Mouse (Mus musculus) spleen, embryonic (tissue): Measurements from ENCODE around the gene Tfpi.
"Not testable (repeated sequence)": the region's sequence is repeated elsewhere in the genome, so short reads cannot be mapped to it uniquely, and the experiment has no call there.

Source experiments
- CTCF ChIA-PET: fragments of 350-600 bp; sonication (Branson Sonifier 250); formaldehyde crosslinking; loops from one replicate; lab custom pipeline; 2022; lab: Charles Lee

Tfpi gene

DNA sequence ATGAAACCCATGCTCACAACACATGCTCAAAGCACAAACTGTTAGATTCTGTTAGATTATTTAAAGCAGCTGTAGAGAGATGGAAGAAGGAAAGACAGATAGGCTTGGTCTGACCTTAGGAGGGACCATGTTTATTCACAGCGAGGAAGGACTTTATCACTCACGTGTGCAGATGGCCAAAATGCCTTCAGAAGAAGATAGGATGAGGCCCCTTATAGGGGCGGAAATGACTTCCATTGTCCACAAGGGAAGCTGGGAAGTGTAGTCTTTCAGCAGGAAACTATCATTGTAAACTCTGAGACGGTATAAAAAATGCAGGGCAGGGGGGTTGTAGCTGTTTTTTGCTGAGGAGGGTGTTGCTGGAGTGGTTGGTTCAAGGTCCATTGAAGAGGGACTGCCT lies at the start of gene Tfpi:
Tfpi (minus strand) TSS at position 199 of the 400 bp plus-strand sequence.
- CTCF ChIA-PET: interaction anchor here (0.7 kb wide), 1 partner anchor 23 kb away, joined by 4 read pairs; no protein-coding TSS in a partner anchor

DNA sequence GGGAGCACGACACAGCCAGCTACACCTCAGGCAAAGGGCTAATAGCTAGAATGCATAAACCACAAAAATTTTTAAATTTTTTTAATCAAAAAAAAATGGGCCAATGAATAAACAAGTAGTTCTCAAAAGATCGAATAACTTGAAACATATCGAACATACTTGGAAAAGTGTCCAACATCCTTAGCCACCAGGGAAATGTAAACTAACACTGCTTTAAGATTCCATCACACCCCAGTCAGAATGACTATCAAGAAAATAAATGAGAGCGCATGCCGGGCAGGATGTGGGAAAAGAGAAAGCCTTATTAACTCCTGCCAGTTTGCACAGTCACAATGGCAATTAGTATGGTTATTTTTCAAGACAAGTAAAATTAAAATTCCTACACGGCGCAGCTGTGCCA lies 49.6 kb upstream of the Tfpi start:
- CTCF ChIA-PET: no interaction called here

DNA sequence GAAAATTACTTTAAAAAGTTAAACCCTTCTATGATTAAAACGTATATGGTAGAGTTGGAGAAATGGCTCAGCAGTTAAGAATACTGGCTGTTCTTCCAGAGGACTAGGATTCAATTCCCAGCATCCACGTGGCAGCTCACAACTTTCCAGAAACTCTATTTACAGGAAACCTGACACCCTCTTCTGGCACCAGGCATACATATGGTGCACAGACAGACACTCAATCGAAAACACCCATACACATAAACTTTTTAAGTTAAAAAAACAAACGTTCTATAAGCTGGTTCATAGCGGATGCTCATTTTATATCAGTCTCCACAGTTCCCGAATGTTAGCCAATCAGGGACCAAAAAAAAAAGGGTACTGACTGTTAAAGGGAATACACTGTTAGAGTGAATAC lies 49.2 kb upstream of the Tfpi start:
- CTCF ChIA-PET: no interaction called here

DNA sequence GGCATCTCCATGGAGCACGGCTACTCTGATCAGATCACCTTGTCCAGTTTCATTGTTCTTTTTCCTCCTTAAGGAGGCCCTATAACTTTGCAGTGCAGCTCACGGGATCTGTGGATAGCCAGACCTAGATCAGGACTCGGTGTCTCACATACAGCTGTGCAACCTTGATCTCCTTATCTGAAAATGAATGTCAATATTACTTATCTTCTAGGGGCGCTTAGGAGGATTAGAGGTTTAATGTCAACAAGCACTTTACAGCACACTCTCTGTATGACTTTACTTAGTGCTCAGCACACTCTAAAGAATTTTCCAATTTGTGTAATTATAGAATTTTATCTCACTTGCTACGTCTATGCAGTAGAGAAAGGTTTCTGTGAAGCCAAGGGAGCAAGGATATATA lies 48.5 kb upstream of the Tfpi start:
- CTCF ChIA-PET: interaction anchor here (0.6 kb wide), 1 partner anchor 73 kb away, joined by 5 read pairs; no protein-coding TSS in a partner anchor

DNA sequence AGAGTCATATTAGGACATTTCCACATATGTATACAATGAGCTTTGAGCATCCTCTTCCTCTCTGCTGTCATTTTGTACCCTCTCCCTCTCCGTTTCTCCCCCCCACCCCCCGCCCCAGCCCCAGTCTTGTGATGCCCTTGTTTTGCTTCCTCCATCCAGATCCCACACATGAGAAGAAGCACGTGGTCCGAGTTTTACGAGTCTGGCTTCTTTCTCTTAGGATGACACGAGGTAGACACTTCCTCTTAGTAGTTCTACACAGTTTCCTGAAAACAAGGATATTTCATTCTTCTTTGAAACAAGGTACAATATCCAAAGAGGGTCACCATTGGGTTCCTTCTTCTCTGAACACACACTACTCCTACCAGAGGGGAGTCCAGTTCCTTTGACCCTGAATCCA lies 47.4 kb upstream of the Tfpi start:
- CTCF ChIA-PET: no interaction called here

DNA sequence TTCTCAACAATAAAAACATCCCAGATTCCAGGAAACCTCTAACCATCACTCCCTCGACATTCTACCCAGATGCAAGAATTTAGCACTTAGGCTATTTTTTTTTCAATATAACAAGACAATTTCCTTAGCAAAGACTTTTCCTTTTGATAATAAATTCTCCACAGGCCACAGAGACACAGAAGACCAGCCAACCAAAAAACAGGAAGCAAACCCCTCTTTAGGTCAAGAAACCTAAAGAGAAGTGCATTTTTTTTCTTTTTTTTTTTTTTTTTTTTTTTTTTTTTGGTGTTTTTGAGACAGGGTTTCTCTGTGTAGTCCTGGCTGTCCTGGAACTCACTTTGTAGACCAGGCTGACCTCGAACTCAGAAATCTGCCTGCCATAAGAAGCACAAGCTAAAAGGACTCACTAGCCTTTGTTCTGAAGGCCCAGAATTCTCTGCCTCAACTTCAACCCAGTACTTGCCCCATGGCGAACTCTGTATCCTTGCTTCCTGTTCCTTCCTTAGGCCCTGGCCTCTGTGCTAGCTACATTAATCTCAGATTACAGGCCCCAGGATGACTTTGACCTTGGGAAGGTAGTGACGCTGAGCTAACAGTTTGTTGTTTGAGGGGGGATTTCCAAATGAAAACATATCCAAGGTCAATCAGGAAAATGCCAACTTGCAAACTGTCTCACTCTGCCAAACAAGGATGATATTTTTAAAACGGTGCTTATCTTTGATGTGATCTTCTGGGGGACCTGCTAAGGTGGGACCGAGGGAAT lies 46.7 kb upstream of the Tfpi start:
- CTCF ChIA-PET: interaction anchor here (0.6 kb wide), 1 partner anchor 54 kb away, joined by 10 read pairs; no protein-coding TSS in a partner anchor

DNA sequence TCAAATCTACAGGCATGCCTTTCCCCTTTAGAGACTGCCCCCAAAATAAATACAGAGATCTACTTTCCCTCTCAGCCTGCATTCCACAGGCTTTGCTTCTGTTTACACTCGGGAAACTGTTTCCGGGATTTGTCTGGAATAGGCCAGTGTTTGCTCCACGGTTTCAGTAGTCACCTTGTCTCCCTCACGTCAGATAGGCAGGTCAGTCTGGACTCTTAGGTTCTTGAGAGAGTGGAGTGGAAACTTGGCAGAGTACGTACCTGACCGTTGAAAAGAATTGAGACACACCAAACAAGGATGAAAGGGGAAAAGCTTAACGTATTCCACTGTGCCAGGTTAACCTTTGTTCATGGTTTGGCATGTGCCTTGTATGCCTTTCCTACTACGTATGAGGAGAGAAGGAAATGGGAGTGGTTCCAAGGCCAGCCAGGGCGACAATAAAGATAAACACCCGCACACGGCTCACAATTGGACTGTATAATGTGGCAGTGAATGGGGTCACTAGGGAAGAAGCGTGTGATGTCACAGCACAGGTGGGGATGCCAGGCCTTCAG lies 43.0 kb upstream of the Tfpi start:
- CTCF ChIA-PET: no interaction called here

DNA sequence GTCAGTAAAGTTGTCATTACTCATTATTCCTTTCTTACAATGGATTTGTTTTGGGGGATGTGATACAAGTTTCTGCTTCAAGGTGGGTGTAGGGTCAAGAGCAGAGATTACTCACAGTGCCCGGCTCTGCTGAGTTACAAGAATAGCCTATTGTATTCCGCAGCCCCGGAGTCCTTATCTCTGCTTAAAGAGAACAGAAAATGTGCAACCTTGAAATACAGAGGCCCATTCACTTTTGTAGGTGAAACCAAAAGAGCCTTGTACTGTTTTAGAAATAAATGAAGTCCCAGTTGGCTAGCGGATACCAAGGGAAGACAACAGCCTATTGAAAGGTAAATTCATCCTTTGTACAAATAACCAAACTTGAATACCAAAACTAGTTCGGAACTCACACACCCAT lies 42.2 kb upstream of the Tfpi start:
- CTCF ChIA-PET: no interaction called here

DNA sequence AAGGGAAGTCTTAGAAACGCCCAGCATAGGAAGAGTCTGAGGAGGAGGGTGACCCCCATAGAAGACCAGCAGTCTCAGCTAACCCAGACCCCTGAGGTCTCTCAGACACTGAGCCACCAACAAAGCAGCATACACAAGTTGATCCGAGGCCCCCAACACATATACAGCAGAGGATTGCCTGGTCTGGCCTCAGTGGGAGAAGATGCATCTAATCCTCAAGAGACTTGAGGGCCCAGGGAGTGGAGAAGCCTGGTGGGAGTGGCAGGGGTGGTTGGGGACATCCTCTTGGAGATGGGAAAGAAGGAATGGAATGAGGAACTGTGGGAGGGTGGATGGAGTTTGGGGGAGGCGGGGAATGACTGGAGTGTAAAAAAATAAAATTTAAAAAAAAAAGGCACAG lies 36.7 kb upstream of the Tfpi start:
- CTCF ChIA-PET: no interaction called here

DNA sequence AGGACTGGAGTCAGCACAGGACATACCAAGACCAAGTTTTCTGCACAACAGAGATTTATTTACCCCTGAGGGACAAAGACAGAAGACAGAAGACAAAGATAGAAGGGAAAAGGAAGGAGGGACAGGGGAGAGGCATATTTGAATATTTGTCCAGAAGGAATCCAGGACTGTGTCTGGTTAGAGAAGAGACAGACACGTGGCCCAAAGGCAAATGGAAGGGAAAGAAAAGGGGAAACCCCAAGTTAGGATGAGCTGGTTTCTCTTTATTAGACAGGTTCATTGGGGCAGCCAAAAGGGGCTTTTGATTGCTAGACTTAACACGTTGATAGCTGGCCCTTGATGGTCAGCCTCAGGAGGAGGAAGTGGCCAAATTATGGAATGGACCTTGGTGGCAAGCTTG lies 34.9 kb upstream of the Tfpi start:
- CTCF ChIA-PET: no interaction called here

DNA sequence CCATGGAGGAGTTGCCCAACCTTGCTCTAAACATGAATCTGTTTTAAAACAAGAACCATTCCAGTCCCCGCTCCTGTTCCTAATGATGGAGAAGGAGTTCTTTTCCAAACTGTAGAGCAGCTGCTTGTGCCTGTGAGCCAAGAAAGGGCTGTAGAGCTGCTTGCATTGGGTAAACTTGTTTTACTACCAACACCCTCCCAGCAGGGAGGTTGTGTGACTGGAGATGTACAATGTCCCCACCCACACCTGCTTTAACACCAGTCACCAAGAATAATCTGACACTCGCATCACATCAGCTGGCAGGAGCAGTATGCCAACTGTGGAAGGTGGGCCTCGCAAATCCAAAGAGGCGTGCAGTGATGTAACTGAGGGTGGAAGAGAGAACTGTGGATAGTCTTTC lies 34.5 kb upstream of the Tfpi start:
- CTCF ChIA-PET: no interaction called here

DNA sequence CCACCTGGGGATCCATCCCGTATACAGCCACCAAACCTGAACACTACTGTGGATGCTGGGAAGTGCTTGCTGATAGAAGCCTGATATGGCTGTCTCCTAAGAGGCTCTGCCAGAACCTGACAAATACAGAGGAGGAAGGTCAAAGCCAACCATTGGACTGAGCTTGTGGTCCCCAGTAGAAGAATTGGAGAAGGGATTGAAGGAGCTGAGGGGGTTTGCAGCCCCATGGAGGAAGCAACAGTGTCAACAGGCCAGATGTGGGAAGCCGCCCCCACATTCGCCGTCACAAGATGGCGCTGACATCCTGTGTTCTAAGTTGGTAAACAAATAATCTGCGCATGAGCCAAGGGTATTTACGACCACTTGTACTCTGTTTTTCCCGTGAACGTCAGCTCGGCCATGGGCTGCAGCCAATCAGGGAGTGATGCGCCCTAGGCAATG lies 28.4 kb upstream of the Tfpi start:
- CTCF ChIA-PET: not testable (repeated sequence)

DNA sequence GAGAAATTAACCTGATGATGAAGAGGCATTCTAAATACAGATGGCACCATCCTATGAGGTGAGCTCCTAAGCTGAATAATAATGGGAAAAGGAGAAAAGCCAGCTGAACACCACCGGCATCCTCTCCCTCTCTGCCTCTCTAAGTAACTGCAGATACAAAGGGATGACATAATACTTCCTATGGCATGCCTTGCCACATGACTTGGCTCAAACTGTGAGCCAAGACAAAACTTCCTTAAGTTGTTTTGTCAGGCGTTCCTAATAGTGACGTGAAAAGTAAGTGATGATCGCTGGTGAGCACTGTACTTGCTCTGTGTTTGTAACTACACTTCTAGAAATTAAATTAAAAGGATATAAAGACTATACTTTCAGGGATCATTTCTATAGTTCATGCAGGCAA lies 27.7 kb upstream of the Tfpi start:
- CTCF ChIA-PET: no interaction called here

DNA sequence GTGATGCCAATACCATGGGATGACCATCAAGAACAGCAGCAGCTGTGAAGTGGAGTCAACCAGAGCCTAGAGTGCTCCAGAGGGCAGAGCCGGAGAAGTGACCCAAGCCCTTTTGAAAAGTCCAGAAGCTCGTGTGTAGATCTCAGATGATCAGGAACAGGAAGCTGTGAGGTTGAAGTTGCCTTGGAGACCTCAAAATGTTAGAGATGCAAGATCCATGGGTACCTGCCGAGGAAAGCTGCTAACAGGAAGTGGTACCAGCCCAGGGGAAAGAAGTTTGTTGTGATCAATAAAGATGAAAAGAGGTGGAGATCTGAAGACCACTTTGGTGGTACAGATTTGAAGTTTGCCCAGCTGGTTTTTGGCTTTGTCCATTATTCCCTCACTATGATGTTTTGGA lies 22.3 kb upstream of the Tfpi start:
- CTCF ChIA-PET: no interaction called here

DNA sequence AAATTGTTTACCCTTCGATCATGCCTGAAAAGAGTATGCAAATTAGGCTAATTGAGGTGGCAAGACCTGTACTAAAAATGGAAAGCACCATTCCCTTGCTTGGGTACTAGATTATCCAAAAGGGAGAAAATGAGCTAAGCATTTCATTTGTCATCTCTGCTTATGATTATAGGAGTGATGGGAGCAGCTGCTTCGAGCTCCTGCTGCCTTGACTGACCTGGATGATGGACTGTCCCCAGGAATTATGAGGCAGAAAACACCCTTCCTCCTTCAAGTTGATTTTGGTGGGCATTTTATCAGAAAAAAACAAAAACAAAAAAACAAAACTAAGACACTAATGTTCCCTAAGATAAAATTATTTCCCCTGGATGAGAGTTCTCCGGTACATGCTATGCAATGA lies 18.5 kb upstream of the Tfpi start:
- CTCF ChIA-PET: no interaction called here

DNA sequence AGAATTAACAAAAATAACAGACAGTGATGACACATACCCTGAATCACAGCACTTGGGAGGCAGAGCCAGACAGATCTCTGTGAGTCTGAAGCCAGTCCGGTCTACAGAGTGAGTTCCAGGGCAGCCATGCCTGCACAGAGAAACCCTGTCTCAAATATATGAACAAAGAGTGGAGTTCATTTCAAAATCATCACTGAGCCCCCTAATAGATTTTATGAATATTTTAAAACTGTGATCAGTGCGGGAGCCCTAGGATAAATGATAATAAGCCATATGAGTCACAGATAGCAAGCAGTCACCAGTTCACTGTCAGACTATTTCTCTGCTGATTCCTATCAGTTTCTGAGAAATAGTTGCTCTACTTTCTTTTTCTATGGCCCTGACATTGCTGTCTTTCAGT lies 17.1 kb upstream of the Tfpi start:
- CTCF ChIA-PET: no interaction called here

DNA sequence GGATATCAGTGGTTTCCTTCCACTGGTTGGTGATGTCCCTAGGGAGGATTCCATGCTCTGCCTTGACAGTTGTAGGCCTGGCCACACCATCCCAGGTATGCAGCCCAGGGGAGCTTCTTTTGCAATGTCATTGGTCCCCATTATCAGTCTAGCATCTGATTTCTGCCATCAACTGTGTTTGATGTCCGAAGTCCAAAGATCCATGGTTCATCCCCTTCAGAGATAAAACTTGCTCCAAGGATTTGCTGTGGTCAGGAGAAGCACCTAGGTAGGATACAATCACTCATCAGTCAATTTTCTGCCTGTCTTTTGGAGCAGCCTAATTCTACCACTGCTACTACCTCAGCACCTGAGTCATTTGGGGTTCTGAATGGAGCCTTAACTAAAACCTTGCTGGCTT lies 15.1 kb upstream of the Tfpi start:
- CTCF ChIA-PET: no interaction called here

DNA sequence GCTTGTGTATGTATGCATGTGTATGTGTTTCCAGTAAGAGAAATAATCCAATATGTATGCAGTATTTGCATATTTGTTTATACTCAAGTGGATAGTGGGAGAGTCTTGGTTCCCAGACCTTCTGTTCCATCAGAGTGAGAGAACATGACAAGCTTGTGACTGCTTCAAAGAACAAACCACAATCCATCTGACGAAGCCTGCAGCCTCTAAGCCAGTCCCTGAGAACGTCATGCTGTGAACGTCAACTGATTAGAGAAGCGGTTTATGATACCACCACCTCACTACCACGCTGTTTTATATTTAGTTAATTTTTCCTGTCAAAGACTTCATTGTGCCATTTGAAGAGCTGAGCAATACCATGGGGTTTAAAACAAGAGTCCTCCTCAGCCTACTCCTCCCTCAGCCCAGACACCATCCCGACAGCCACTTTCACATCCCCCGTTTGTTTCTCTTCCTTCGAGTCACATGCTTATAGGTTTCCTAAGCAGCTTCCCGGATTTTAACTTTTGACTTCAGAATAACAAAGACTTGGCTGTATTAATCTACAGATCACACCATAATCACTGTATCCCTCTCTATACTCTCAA lies 11.2 kb upstream of the Tfpi start:
- CTCF ChIA-PET: no interaction called here

DNA sequence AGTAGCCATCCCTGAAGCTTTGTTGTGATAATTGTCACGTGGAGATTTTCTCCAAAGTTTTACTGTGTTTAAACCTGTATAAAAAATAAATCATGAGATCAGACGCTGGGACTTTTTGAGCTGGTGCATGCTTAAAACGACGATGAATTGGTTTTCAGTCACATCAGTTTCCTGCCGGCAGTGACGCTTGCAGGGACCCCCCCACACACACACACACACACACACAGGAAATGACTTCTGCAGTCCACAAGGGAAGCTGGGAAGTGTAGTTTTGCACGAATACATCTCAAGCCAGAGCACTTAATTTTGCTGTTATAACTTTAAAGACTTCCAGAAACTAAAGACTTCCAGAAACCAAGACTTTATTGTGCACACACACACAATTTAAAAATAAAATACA lies 5.3 kb upstream of the Tfpi start:
- CTCF ChIA-PET: no interaction called here

DNA sequence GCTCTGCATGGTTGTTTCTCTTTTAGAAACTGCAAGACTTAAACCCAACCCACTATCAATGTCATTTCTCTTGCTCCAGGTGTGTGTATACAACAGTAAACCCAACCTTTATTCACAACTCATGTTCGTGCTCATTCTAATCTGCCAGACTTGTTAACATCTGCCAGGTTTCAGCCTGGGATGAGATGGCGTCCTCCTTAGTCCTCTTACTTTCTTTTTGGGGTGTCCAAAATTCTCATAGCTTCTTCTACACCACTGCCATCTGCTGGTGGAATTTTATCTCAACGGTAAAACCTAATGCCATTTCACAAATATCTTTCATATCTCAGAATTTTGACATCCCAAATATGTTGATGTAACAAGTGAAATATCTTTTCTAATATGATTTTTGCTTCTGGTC lies 2.5 kb upstream of the Tfpi start:
- CTCF ChIA-PET: interaction anchor here (0.6 to 1.0 kb wide), 2 partner anchors 17 to 693 kb away, joined by 3 read pairs; no protein-coding TSS in a partner anchor

DNA sequence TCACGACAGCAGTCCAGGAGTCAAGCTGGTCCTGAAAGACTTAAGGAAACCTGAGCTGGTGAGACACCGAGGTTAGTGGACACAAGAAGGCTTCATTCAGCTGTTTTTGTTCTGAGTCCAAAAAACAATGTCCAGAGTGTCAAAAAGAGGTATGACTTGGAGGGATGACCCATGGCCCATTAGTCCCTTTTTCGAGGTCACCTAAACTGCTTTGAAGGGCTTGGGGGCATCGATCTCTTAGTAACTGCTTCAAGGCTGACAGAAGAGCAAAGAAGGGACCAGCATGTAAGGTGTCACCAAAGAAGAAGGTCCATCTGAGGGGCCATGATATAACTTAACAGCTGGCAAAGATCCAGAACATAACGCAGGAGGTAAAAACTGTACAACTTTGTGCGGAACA lies 1.2 kb upstream of the Tfpi start:
- CTCF ChIA-PET: interaction anchor here (1.0 kb wide), 1 partner anchor 23 kb away, joined by 3 read pairs; no protein-coding TSS in a partner anchor

DNA sequence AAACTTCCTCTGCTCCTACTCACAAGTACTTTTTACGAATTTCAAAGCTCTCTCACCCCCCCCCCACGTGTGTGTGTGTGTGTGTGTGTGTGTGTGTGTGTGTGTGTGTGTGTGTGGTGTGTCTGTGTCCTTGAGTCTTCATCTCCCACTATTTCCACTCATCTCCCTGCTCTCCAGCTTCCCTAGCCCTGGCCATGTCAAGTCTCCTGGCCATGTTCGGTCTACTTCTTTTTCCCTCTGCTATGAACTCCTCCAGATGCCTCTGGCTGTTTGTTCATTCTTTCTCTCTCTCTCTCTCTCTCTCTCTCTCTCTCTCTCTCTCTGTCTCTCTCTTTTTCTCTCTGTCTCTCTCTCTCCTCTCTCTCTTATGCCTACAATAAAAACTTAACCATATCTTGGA lies 444 bp downstream of the Tfpi start:
- CTCF ChIA-PET: interaction anchor here (0.7 kb wide), 1 partner anchor 22 kb away, joined by 4 read pairs; no protein-coding TSS in a partner anchor

DNA sequence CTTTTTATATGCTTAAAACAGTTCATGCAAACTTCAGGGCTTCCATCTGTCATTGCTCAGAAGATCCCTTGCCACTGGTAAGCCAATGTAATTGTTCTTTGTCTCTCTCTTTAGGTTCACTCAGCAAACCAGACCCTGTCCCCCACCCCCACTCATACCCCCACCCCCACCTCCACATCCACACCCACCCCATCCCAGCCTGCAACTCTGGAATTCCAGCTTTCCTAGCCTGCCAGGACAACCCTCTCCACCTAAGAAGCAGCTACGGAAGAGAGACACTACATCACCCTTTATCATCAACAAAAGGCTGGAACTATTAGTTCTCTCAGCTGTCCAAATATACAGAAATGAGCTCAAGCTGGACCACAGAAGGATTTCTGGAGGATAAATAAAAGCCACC lies 974 bp downstream of the Tfpi start:
- CTCF ChIA-PET: no interaction called here
